Mouse (Mus musculus): ENCODE data around the gene Ifitm6. TPM values are rescaled to one million over a fixed set of nuclear protein-coding genes. Genes with fewer than 3 reads are reported as not detected.

Gene Ifitm6
- polyA plus RNA-seq, 1 experiment from 2014 or later, result 0.63 TPM

DNA sequence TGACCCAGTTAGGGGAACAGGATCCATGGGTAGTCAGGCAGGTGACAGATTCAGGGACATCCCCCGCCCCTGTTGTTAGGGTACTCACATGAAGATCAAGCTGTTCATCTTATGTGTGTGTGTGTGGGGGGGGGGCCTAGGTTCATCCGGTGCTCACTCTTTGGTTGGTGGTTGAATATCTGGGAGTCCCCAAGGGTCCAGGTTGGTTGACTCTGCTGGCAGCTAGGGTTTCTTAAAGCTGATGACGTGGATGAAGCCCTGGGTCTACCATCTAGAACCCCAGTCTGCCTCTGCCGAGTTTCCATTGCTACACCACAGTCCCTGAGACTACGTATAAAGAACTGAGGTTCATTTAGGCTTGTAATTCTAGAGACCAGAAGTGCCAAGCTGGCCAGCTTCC, 1.3 kb upstream of the Ifitm6 start:
- Histone ChIP-seq H3K36me3 (no peaks in the 10 kb centered on the region), H3K4me3 (no peak overlapping the region), H3K9ac (no peak overlapping the region), H3K9me3 (no peaks in the 10 kb centered on the region), H3K4me2 (no peak overlapping the region), H3K4me1 (replicated peaks) (no peaks in the 10 kb centered on the region), H3K27me3 (no peaks in the 10 kb centered on the region), H3K27ac (replicated peaks) (no peak overlapping the region)
- 88% methylated on average over 5 of the region's 5 CpGs for WGBS
- ATAC-seq (ENCODE audit: low read depth), result no peak

DNA sequence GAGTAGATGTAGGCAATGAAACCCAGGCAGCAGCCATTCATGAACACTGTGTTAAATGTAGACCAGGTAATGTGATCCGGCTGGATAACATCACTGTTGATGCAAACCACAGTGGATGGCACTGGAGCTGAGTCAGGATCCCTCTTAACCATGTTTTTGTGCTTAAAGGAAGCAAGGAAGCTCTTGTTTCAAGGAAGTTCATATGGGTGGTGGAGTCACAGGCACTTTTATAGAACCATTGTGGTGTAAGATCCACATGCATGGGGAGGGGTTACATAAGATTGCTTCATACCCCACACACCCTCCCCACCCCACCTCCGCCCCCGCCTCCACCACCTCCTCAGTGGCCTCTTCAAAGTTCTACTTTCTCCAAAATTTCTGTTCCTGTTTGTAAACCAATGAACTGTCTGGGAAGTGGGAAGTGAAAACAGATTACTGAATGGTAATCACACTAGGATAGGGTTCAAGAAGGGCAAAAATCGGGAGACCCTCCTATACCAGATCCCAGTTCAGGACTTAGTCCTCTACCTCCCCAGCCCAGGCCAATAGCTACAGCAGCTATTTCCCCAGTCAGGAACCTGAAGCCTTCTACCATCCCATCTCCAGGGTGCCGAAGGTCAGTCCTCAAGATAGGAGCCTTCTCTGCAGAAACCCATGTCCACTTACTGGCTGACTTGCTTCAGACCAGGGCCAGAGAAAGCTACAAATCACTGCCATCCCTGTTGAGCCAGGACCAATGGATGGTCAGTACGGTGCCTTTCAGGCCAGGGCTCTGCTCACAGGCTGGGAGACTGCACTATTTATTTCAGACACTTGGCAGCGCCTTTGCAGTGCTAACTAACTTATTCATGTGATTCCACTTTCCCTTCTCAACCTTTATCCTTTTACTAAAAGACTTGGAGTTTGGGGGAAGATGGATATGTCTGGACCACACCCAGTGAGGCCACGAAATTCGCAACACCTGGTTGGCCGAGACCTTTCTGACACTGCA, 722 bp downstream of the Ifitm6 start:
- no peaks in the 10 kb centered on the region for H3K9me3 ChIP-seq
- WGBS, result 85% methylated on average over 10 of the region's 10 CpGs
- H3K27me3 ChIP-seq, result no peaks in the 10 kb centered on the region
- no peak for ATAC-seq (ENCODE audit: low read depth)
- no peak overlapping the region for H3K4me2 ChIP-seq
- H3K27ac ChIP-seq (replicated peaks), result no peak overlapping the region
- no peak overlapping the region for H3K4me3 ChIP-seq
- no peaks in the 10 kb centered on the region for H3K4me1 ChIP-seq (replicated peaks)
- no peaks in the 10 kb centered on the region for H3K36me3 ChIP-seq
- no peak overlapping the region for H3K9ac ChIP-seq

DNA sequence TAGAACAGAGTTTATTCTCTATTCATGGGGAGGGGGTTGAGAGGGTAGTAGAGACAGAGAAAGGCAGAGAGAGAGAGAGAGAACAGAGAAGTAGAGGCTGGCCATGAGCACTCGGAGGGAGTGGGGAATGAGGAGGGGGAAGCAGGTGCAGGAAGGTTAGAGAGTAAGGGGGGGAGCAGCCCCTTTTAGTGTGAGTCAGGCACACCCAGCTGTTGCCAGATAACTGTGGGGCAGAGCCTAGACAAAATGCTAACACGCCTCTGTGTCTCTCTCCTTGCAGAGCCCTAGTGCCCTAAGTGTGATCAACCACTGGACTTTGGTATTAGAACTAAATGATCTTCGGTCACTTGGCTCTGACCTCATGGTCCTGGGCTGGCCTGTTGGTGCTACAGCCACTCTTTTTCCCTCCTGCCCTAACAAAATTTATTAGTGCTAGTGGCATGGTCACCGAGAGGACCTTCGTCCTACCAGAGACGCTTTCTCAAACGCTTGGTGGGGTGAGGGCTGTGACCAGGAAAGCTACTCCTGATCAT, 6.4 kb downstream of the Ifitm6 start:
- no peak overlapping the region for H3K4me2 ChIP-seq
- H3K9me3 ChIP-seq, result no peaks in the 10 kb centered on the region
- H3K4me1 ChIP-seq (replicated peaks), result peaks cover 18% of the 10 kb centered on the region; the same call in 1 of the 2 replicates
- no peak overlapping the region for H3K4me3 ChIP-seq
- no peak overlapping the region for H3K9ac ChIP-seq
- WGBS, result 85% methylated on average over 7 of the region's 7 CpGs
- H3K36me3 ChIP-seq, result no peaks in the 10 kb centered on the region
- no peaks in the 10 kb centered on the region for H3K27me3 ChIP-seq
- no peak for ATAC-seq (ENCODE audit: low read depth)
- H3K27ac ChIP-seq (replicated peaks), result no peak overlapping the region

- WGBS, result 33% methylated on average over 10 of the region's 10 CpGs
- Histone ChIP-seq H3K27me3 (no peaks in the 10 kb centered on the region), H3K9me3 (no peaks in the 10 kb centered on the region), H3K4me1 (replicated peaks) (peaks cover 18% of the 10 kb centered on the region; the same call in 1 of the 2 replicates), H3K4me2 (peak within 1 kb of the TSS; percentile 41), H3K9ac (0 out of 2 replicates have a peak within 1 kb of the TSS, but pooled peaks have one; percentile 5), H3K36me3 (no peaks in the 10 kb centered on the region), H3K4me3 (peak within 1 kb of the TSS; percentile 23), H3K27ac (replicated peaks) (no peak within 1 kb of the TSS)
- no peak for ATAC-seq (ENCODE audit: low read depth)
Measured at GRCm38 (mm10) chr7:141010593-141010992, 7.1 kb downstream of the Ifitm6 start, which contains the start of gene Ifitm3. TSS of gene Ifitm3 (minus strand) at chr7:141010770.

GRCm38 (mm10) chr7:141009665-141010064, 8.1 kb downstream of the Ifitm6 start:
- Histone ChIP-seq H3K4me1 (replicated peaks) (peaks cover 18% of the 10 kb centered on the region; the same call in 1 of the 2 replicates), H3K4me3 (no peak overlapping the region), H3K27me3 (no peaks in the 10 kb centered on the region), H3K9ac (0 out of 2 replicates have a peak overlapping the region, but pooled peaks have one; percentile 5), H3K27ac (replicated peaks) (no peak overlapping the region), H3K36me3 (no peaks in the 10 kb centered on the region), H3K9me3 (no peaks in the 10 kb centered on the region), H3K4me2 (peak overlapping the region; percentile 41)
- ATAC-seq (ENCODE audit: low read depth), result no peak
- 92% methylated on average over 9 of the region's 9 CpGs for WGBS

- Histone ChIP-seq H3K36me3 (no peaks in the 10 kb centered on the region), H3K4me1 (replicated peaks) (peaks cover 18% of the 10 kb centered on the region; the same call in 1 of the 2 replicates), H3K9me3 (no peaks in the 10 kb centered on the region), H3K27ac (replicated peaks) (no peak overlapping the region), H3K27me3 (no peaks in the 10 kb centered on the region), H3K4me3 (no peak overlapping the region), H3K4me2 (peak overlapping the region; percentile 39), H3K9ac (no peak overlapping the region)
- 8% methylated on average over 20 of the region's 20 CpGs for WGBS
- peak; percentile 67 for ATAC-seq (ENCODE audit: low read depth)
Measured at GRCm38 (mm10) chr7:141008938-141009660, 8.6 kb downstream of the Ifitm6 start.

DNA sequence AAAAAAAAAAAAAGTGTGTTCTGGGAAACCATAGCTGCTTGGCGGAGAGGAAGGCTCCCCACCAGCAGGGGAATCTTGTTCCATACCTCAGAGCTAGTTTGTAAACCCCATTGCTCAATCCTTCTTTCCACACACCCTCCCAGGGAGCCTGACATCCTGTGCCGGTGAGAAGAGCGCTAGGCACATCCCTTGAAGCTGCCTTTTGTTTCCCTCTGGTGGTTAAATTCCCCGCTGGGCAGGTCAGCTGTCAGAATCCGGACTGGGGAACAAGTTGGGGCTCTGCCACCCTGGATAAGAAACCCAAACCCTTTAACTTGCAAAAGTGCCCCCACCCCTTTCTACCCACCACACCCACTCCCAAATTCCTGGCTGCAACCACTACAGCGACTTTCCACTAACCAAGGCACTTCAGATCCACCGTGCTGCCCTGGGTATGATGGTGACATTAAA, 9.4 kb downstream of the Ifitm6 start:
- Histone ChIP-seq H3K27ac (replicated peaks) (no peak overlapping the region), H3K36me3 (no peaks in the 10 kb centered on the region), H3K9ac (no peak overlapping the region), H3K4me2 (peak overlapping the region; percentile 39; the same call in 1 of the 2 replicates), H3K27me3 (no peaks in the 10 kb centered on the region), H3K4me1 (replicated peaks) (peaks cover 18% of the 10 kb centered on the region; the same call in 1 of the 2 replicates), H3K9me3 (no peaks in the 10 kb centered on the region), H3K4me3 (no peak overlapping the region)
- ATAC-seq (ENCODE audit: low read depth), result no peak
- 5% methylated on average over 7 of the region's 7 CpGs for WGBS

DNA sequence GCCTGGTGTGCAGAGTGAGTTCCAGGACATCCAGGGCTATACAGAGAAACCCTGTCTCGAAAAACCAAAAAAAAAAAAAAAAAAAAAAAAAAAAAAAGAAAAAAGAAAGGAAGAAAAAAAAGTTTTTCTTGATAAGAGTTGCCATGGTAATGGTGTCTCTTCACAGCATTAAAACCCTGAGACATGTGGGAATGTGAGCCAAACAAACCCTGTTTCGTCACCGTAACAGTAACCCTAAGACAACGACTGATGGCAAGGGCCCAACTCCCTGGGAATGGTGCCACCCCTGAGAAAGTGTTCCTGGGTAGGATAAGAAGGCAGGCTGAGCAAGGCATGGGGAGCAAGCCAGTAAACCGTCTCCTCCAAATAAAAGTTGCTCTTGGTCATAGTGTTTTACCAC, 10.8 kb downstream of the Ifitm6 start:
- Histone ChIP-seq H3K4me1 (replicated peaks) (peaks cover 18% of the 10 kb centered on the region; the same call in 1 of the 2 replicates), H3K27me3 (no peaks in the 10 kb centered on the region), H3K9me3 (no peaks in the 10 kb centered on the region), H3K4me3 (no peak overlapping the region), H3K27ac (replicated peaks) (no peak overlapping the region), H3K36me3 (no peaks in the 10 kb centered on the region), H3K9ac (no peak overlapping the region), H3K4me2 (no peak overlapping the region)
- no peak for ATAC-seq (ENCODE audit: low read depth)
- 72% methylated on average over 5 of the region's 5 CpGs for WGBS

DNA sequence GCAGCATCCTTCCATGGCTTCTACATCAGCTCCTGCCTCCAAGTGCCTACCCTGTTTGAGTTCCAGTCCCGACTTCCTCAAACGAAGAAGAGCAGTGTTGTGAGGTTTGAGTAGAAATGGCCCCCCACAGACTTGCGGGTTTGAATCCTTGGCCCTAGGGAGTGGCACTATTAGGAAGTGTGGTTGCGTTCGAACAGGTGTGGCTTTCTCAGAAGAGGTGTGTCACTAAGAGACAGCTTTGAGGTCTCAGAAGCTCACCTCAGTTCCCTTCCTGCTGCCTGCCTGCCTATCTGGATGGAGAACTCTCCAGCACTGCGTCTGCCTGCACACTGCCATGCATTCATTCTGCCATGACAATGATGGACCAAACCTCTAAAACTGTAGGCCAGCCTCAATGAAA, 11.3 kb downstream of the Ifitm6 start:
- Histone ChIP-seq H3K9me3 (no peaks in the 10 kb centered on the region), H3K36me3 (no peaks in the 10 kb centered on the region), H3K27me3 (no peaks in the 10 kb centered on the region), H3K27ac (replicated peaks) (no peak overlapping the region), H3K4me3 (no peak overlapping the region), H3K4me1 (replicated peaks) (peaks cover 18% of the 10 kb centered on the region; the same call in 1 of the 2 replicates), H3K4me2 (no peak overlapping the region), H3K9ac (no peak overlapping the region)
- WGBS, result 93% methylated on average over 6 of the region's 6 CpGs
- ATAC-seq (ENCODE audit: low read depth), result no peak

GRCm38 (mm10) chr7:141003248-141004010, 14.3 kb downstream of the Ifitm6 start:
- Histone ChIP-seq H3K4me1 (replicated peaks) (0 out of 2 replicates have a peak, but pooled peaks cover 2% of the 10 kb centered on the region), H3K36me3 (no peaks in the 10 kb centered on the region), H3K9ac (no peak overlapping the region), H3K27me3 (no peaks in the 10 kb centered on the region), H3K9me3 (no peaks in the 10 kb centered on the region), H3K4me3 (no peak overlapping the region), H3K4me2 (no peak overlapping the region), H3K27ac (replicated peaks) (no peak overlapping the region)
- 86% methylated on average over 5 of the region's 5 CpGs for WGBS
- ATAC-seq (ENCODE audit: low read depth), result no peak
